In the genomic region with DNA sequence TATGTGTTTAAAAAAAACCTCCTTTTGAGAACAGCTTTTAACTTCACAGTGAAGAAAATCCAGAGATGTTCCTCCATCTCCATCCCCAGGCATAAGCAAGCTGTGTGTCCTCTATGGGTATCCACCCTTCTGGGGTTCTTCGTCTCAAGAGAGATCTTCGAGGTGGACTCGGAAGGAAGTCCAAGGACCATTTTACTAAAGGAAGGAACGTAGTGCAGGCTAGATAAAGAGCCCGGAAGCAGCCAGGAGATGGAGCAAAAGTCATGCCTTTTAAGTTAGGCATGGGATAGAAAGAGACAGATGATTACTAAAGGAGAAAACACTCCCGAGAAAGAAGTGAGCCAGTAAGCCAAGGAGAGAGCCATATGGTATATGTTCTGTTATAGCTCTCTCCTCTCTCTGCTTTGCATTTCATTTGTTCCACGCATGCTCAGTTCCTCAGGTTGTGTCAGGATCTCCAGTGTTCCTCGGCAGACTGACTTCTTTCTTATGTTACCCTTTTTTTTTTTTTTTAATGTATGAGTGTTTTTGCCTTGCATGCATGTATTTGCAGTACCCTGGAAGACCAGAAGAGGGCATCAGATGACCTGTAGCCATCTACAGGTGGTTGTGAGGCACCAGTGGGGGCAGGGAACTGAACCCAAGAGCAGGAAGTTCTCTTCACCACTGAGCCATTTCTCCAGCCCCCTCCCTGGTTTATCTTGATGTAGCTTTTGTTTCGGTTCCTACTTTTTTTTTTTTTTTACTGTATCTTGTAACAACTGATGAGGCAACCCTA, we compare ENCODE assay signal across 8 mouse cellular contexts. TPM values are rescaled to one million over a fixed set of nuclear protein-coding genes. Genes with fewer than 3 reads are reported as not detected.
DNase-seq lines count a peak whose midpoint lies in the region; ATAC-seq and TF ChIP-seq lines count a peak whose summit lies in the region.

No protein-coding gene starts in this region.

- peak; percentile 56 for DNase-seq in forebrain, embryonic 14.5 days (ENCODE audit: low spot score)
- no peak for DNase-seq in forebrain, embryonic 11.5 days (ENCODE audit: low spot score)
- DNase-seq in CD4-positive, CD25-positive, alpha-beta regulatory T cell, adult 2 months (ENCODE audit: low read depth, low spot score), result peak; percentile 96
- peak; percentile 63 for DNase-seq in brain, embryonic 14.5 days (ENCODE audit: low read depth)
- peak; percentile 63 to 76 for DNase-seq in heart, adult 18-20 months
- peak; percentile 55 to 69 for DNase-seq in kidney, postnatal 4 days
- DNase-seq in lung, postnatal 36 days, result peak; percentile 91
- peak; percentile 65 for DNase-seq in stomach, postnatal 0 days (ENCODE audit: low spot score)

- TF ChIP-seq POLR2A in brain, embryonic 14.5 days (IDR thresholded peaks at IDR 0.05; ENCODE audit: borderline replicate concordance, extremely low read depth, insufficient read depth, insufficient read length, poor library complexity, severe bottlenecking), result no peak

- H3K27ac ChIP-seq in forebrain, embryonic 14.5 days (ENCODE audit: low read depth, low read length), result no peak overlapping the region
- H3K27ac ChIP-seq in forebrain, embryonic 11.5 days (ENCODE audit: low read depth, low read length), result no peak overlapping the region
- H3K27ac ChIP-seq in stomach, postnatal 0 days (replicated peaks), result no peak overlapping the region; the same call in 1 of the 2 replicates

- 73% methylated on average over 9 of the region's 9 CpGs for WGBS in forebrain, embryonic 14.5 days
- 76% methylated on average over 9 of the region's 9 CpGs for WGBS in forebrain, embryonic 11.5 days
- WGBS in stomach, postnatal 0 days, result 59% methylated on average over 9 of the region's 9 CpGs

- H3K4me1 ChIP-seq in forebrain, embryonic 14.5 days (ENCODE audit: control insufficient read depth, insufficient read depth, low read length), result no peaks in the 10 kb centered on the region
- H3K4me1 ChIP-seq in forebrain, embryonic 11.5 days (replicated peaks; ENCODE audit: control insufficient read depth, insufficient read depth, low read length), result no peaks in the 10 kb centered on the region
- H3K4me1 ChIP-seq in stomach, postnatal 0 days (replicated peaks; ENCODE audit: control insufficient read depth, insufficient read depth), result no peaks in the 10 kb centered on the region

- no peak overlapping the region for H3K9ac ChIP-seq in forebrain, embryonic 14.5 days (ENCODE audit: low read length)
- H3K9ac ChIP-seq in forebrain, embryonic 11.5 days (ENCODE audit: low read length), result no peak overlapping the region
- no peak overlapping the region for H3K9ac ChIP-seq in stomach, postnatal 0 days (ENCODE audit: low read length)

- peak; percentile 52; the same call in 1 of the 2 replicates for TF ChIP-seq CTCF in brain, embryonic 14.5 days (IDR thresholded peaks at IDR 0.05; ENCODE audit: borderline replicate concordance, extremely low read depth, insufficient read depth, insufficient read length)
- TF ChIP-seq CTCF in stomach, postnatal 0 days (IDR thresholded peaks at IDR 0.05; ENCODE audit: low read depth), result peak; percentile 76

- no peak for TF ChIP-seq EP300 in stomach, postnatal 0 days (optimal IDR thresholded peaks at IDR 0.05)

- no peaks in the 10 kb centered on the region for H3K27me3 ChIP-seq in forebrain, embryonic 14.5 days (replicated peaks; ENCODE audit: control insufficient read depth, insufficient read depth, low read length)
- H3K27me3 ChIP-seq in forebrain, embryonic 11.5 days (ENCODE audit: control insufficient read depth, insufficient read depth, low read length), result no peaks in the 10 kb centered on the region
- H3K27me3 ChIP-seq in stomach, postnatal 0 days (ENCODE audit: control insufficient read depth, insufficient read depth, low read length), result no peaks in the 10 kb centered on the region

- ATAC-seq in forebrain, embryonic 14.5 days, result no peak
- ATAC-seq in forebrain, embryonic 11.5 days (replicated peaks; ENCODE audit: low FRiP score), result no peak
- peak; percentile 50; the same call in 1 of the 2 replicates for ATAC-seq in stomach, postnatal 0 days (ENCODE audit: low FRiP score, low TSS enrichment)

- no peak overlapping the region for H3K4me3 ChIP-seq in forebrain, embryonic 14.5 days (ENCODE audit: low read depth, low read length)
- no peak overlapping the region for H3K4me3 ChIP-seq in forebrain, embryonic 11.5 days (ENCODE audit: low read depth, low read length)
- no peak overlapping the region for H3K4me3 ChIP-seq in stomach, postnatal 0 days (ENCODE audit: low read depth, low read length)

- no peaks in the 10 kb centered on the region for H3K36me3 ChIP-seq in forebrain, embryonic 14.5 days (ENCODE audit: control insufficient read depth, insufficient read depth, low read length)
- H3K36me3 ChIP-seq in forebrain, embryonic 11.5 days (ENCODE audit: control insufficient read depth, insufficient read depth, low read length), result no peaks in the 10 kb centered on the region
- no peaks in the 10 kb centered on the region for H3K36me3 ChIP-seq in stomach, postnatal 0 days (ENCODE audit: control insufficient read depth, insufficient read depth, low read length)

- H3K4me2 ChIP-seq in forebrain, embryonic 14.5 days (ENCODE audit: low read length), result no peak overlapping the region
- H3K4me2 ChIP-seq in forebrain, embryonic 11.5 days (ENCODE audit: low read depth, low read length, severe bottlenecking), result no peak overlapping the region
- H3K4me2 ChIP-seq in stomach, postnatal 0 days (replicated peaks; ENCODE audit: low read depth), result no peak overlapping the region

- no peaks in the 10 kb centered on the region for H3K9me3 ChIP-seq in forebrain, embryonic 14.5 days (replicated peaks; ENCODE audit: control insufficient read depth, low read length)
- no peaks in the 10 kb centered on the region for H3K9me3 ChIP-seq in forebrain, embryonic 11.5 days (ENCODE audit: control insufficient read depth, low read length)
- no peaks in the 10 kb centered on the region for H3K9me3 ChIP-seq in stomach, postnatal 0 days (ENCODE audit: control insufficient read depth, low read length)

RNA-seq across cellular contexts. Expression of gene Cfap54, which starts 11.1 kb away (rescaled TPM):
- 1.2 and 1.5 TPM in 2 replicates for polyA plus RNA-seq in forebrain, embryonic 14.5 days (2014; fragmentation: Nextera tagmentation; extraction: Ambion mirVana)
- 1.1 and 1.5 TPM in 2 replicates for polyA plus RNA-seq in forebrain, embryonic 11.5 days (2014; fragmentation: Nextera tagmentation; extraction: Ambion mirVana)
- 1.9 and 2.8 TPM in 2 replicates for polyA plus RNA-seq in brain, embryonic 14.5 days (2012; rRNA removed)
- 1 to 10 TPM in 1 of 2 experiments, under 1 TPM in 1; 0.57 to 1.5 TPM for total RNA-seq in heart, adult 18-20 months (2021)
- polyA plus RNA-seq in stomach, postnatal 0 days (2015; fragmentation: Nextera tagmentation; extraction: Ambion mirVana), result 0.12 TPM in 1 of 2 replicates, not detected in the other
